In the genomic region with DNA sequence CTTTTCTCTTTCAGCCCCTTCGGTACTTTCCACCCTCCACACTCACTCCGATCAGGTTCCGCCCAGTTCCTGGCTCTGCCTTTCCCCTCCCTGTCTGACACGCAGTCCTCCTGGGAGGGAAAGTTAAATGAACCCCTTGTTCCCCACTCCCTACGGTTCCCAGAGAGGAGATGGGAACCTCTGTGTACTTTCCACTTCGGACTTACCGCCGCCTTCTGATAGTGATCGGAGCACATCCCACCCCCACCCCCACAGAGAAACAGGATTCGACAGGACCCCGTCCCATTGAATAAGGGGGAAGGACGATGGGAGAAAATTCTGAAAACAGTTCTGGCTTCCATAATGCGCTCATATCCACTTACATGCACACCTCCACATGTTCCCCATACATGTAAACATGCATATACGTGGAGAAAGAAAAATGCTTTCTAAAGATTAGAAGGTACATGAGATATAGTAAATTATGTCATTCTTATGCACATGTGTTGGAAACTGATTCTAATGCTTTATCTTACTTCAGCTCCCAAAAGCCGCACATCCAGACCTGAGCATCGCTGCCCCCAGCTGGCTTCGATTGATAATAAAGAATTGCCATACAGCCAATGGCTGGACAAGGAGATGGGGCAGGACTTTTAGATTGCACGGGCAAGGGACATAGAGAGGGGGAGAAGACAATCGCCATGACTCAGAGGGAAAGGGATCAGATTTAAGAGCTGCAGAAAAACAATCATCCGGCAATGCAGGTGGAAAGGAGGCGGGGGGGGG, we compare ENCODE assay signal across 8 mouse cellular contexts. TPM values are rescaled to one million over a fixed set of nuclear protein-coding genes. Genes with fewer than 3 reads are reported as not detected.
DNase-seq lines count a peak whose midpoint lies in the region; ATAC-seq and TF ChIP-seq lines count a peak whose summit lies in the region.

No protein-coding gene starts in this region.

- H3K27me3 ChIP-seq in intestine, embryonic 16.5 days (replicated peaks; ENCODE audit: control insufficient read depth, insufficient read depth, low read length): no peaks in the 10 kb centered on the region

- TF ChIP-seq POLR2A in bone marrow macrophage, adult 2 months (IDR thresholded peaks at IDR 0.05; ENCODE audit: borderline replicate concordance, low read depth, low read length): no peak

- no peaks in the 10 kb centered on the region for H3K36me3 ChIP-seq in intestine, embryonic 16.5 days (ENCODE audit: control insufficient read depth, insufficient read depth, low read length)

- H3K9ac ChIP-seq in intestine, embryonic 16.5 days (ENCODE audit: low read depth, low read length): peak overlapping the region; percentile 52; the same call in 1 of the 2 replicates

- DNase-seq in layer of hippocampus, adult 11-12 months (ENCODE audit: low spot score): peak; percentile 24
- DNase-seq in layer of hippocampus, adult 9-10 months (ENCODE audit: low spot score): no peak
- peak; percentile 16 for DNase-seq in testis, postnatal 14 days (ENCODE audit: low spot score)
- DNase-seq in lung, postnatal 14 days: no peak

- peak overlapping the region; percentile 87 for H3K4me2 ChIP-seq in intestine, embryonic 16.5 days (ENCODE audit: low read depth, low read length)

- no peaks in the 10 kb centered on the region for H3K9me3 ChIP-seq in intestine, embryonic 16.5 days (ENCODE audit: control insufficient read depth, low read length)

- H3K4me1 ChIP-seq in bone marrow macrophage, adult 2 months (ENCODE audit: control insufficient read depth, insufficient read depth, low read length): no peaks in the 10 kb centered on the region
- H3K4me1 ChIP-seq in intestine, embryonic 16.5 days (ENCODE audit: control insufficient read depth, insufficient read depth, low read length): no peaks in the 10 kb centered on the region

- H3K27ac ChIP-seq in bone marrow macrophage, adult 2 months (ENCODE audit: insufficient read depth, low read depth, low read length): no peak overlapping the region
- H3K27ac ChIP-seq in intestine, embryonic 16.5 days (ENCODE audit: low read length): no peak overlapping the region

- H3K4me3 ChIP-seq in bone marrow macrophage, adult 2 months (ENCODE audit: insufficient read depth, low read length): peak overlapping the region; percentile 18; the same call in 1 of the 2 replicates
- peak overlapping the region; percentile 47 for H3K4me3 ChIP-seq in intestine, embryonic 16.5 days (ENCODE audit: low read length)

- peak; percentile 78 for ATAC-seq in erythroblast, adult 5-6 weeks (replicated peaks; ENCODE audit: low FRiP score, poor library complexity, severe bottlenecking)
- ATAC-seq in intestine, embryonic 16.5 days: peak; percentile 81
- peak; percentile 83 for ATAC-seq in megakaryocyte progenitor cell, adult 5-6 weeks (replicated peaks; ENCODE audit: poor library complexity)

- TF ChIP-seq CTCF in bone marrow macrophage, adult 2 months (IDR thresholded peaks at IDR 0.05; ENCODE audit: low read depth, low read length): no peak

- 2% methylated on average over 19 of the region's 21 CpGs for WGBS in intestine, embryonic 16.5 days

RNA-seq across cellular contexts. Expression of a gene that starts 26.5 kb away (rescaled TPM):
- not detected in 2 replicates for polyA plus RNA-seq in bone marrow macrophage, adult 2 months (2012; ENCODE audit: insufficient read depth, insufficient read length, missing spikeins)
- total RNA-seq in erythroblast, adult 5-6 weeks (2015; ENCODE audit: low replicate concordance): not detected in 2 replicates
- total RNA-seq in erythroblast, adult 5-6 weeks (2017; ENCODE audit: low replicate concordance): not detected in 2 replicates
- polyA plus RNA-seq in intestine, embryonic 16.5 days (2015; fragmentation: Nextera tagmentation; extraction: Ambion mirVana): not detected in 2 replicates
- not detected in 2 replicates for total RNA-seq in megakaryocyte progenitor cell, adult 5-6 weeks (2015)
- not detected in 2 replicates for total RNA-seq in megakaryocyte progenitor cell, adult 5-6 weeks (2017)

RNA-seq across cellular contexts. Expression of a gene that starts 59.4 kb away (rescaled TPM):
- not detected in 2 replicates for polyA plus RNA-seq in bone marrow macrophage, adult 2 months (2012; ENCODE audit: insufficient read depth, insufficient read length, missing spikeins)
- total RNA-seq in erythroblast, adult 5-6 weeks (2015; ENCODE audit: low replicate concordance): under 0.01 and 1.7 TPM in 2 replicates
- 0.56 and 2.3 TPM in 2 replicates for total RNA-seq in erythroblast, adult 5-6 weeks (2017; ENCODE audit: low replicate concordance)
- polyA plus RNA-seq in intestine, embryonic 16.5 days (2015; fragmentation: Nextera tagmentation; extraction: Ambion mirVana): 1.2 and 1.4 TPM in 2 replicates
- 0.10 TPM in 1 of 2 replicates, not detected in the other for total RNA-seq in megakaryocyte progenitor cell, adult 5-6 weeks (2015)
- total RNA-seq in megakaryocyte progenitor cell, adult 5-6 weeks (2017): 0.17 and 0.44 TPM in 2 replicates

Comparison
In these comparisons a context has a peak if more than half of its experiments do, and no peak if none do; other contexts are left out.
1. DNase-seq: peak in layer of hippocampus, adult 11-12 months (single experiment) and testis, postnatal 14 days (single experiment); none in layer of hippocampus, adult 9-10 months (single experiment) and lung, postnatal 14 days (single experiment).
2. Peak in every context shown above with its lines, with median percentiles within 50 percentile points of each other: ATAC-seq.